Mouse (Mus musculus) adipose tissue, adult 10 weeks (tissue): ENCODE results near the gene Usp10. TPM values are rescaled to one million over a fixed set of nuclear protein-coding genes. Genes with fewer than 3 reads are reported as not detected.

Experiments
- polyA plus RNA-seq: library from polyadenylated mRNA; stranded (reverse); fragments of 350-450 nt; fragmentation: Illumina TruSeq; extraction: RNeasy Lipid Tissue Mini Kit (QIAGEN cat#74804); gene quantifications from one replicate; pipeline ENCODE4 v1.2.3, GENCODE M21; 2014; ENCODE audit warnings: low read depth, low replicate concordance

The Usp10 gene
- polyA plus RNA-seq = 57.4 TPM

GRCm38 (mm10) chr8:119909944-119910546, at the start of gene Usp10:
Usp10 (plus strand) TSS chr8:119910360.

GRCm38 (mm10) chr8:119861706-119862389, 48.3 kb upstream of the Usp10 start, which contains the start of gene Klhl36:
Klhl36 (plus strand) TSS chr8:119862266.

GRCm38 (mm10) chr8:119910547-119911257, 542 bp downstream of the Usp10 start, which contains the start of gene Gm20388:
Gm20388 (plus strand) TSS chr8:119910841.

GRCm38 (mm10) chr8:119992249-119992648, 82.1 kb downstream of the Usp10 start, which contains the start of gene Crispld2:
Crispld2 (plus strand) TSS chr8:119992438.

Other genes with a start within 250 kb of the Usp10 start
- 26.7 TPM for gene Wfdc1, start 244.0 kb upstream of the Usp10 start, polyA plus RNA-seq
- gene Atp2c2, start 210.4 kb upstream of the Usp10 start, polyA plus RNA-seq = 0.38 TPM
- gene Tldc1, start 131.9 kb upstream of the Usp10 start, polyA plus RNA-seq = 10.6 TPM
- gene Cotl1, start 69.8 kb upstream of the Usp10 start, polyA plus RNA-seq = 57.5 TPM
- 8.4 TPM for gene Klhl36, start 48.1 kb upstream of the Usp10 start, polyA plus RNA-seq
- 37.3 TPM for gene Gm20388, start 481 bp downstream of the Usp10 start, polyA plus RNA-seq
- 46.3 TPM for gene Crispld2, start 82.1 kb downstream of the Usp10 start, polyA plus RNA-seq
- 24.4 TPM for gene Zdhhc7, start 191.1 kb downstream of the Usp10 start, polyA plus RNA-seq
- 19.9 TPM for gene 6430548M08Rik, start 203.8 kb downstream of the Usp10 start, polyA plus RNA-seq